Mouse (Mus musculus): Measurements from ENCODE around the gene Dkk3. TPM values are rescaled to one million over a fixed set of nuclear protein-coding genes. Genes with fewer than 3 reads are reported as not detected.
A peak's percentile ranks its signal among the peaks of the same experiment; 100 is the strongest.
"Not testable (repeated sequence)": the region's sequence is repeated elsewhere in the genome, so short reads cannot be mapped to it uniquely, and the experiment has no call there.

Gene Dkk3
- polyA plus RNA-seq, 1 experiment from 2014 or later, result 27.1 TPM

GRCm38 (mm10) chr7:112187536-112188459 lies 28.9 kb upstream of the Dkk3 start:
- Histone ChIP-seq H3K27me3 (replicated peaks) (no peaks in the 10 kb centered on the region), H3K27ac (peak overlapping the region; percentile 82), H3K4me3 (replicated peaks) (no peak overlapping the region), H3K4me2 (replicated peaks) (peak overlapping the region; percentile 43), H3K9me3 (no peaks in the 10 kb centered on the region), H3K9ac (no peak overlapping the region), H3K4me1 (replicated peaks) (peaks cover 17% of the 10 kb centered on the region), H3K36me3 (no peaks in the 10 kb centered on the region)
- 36% methylated on average over 13 of the region's 13 CpGs for WGBS
- ATAC-seq, result peak; percentile 86

GRCm38 (mm10) chr7:112186871-112187270 lies 28.0 kb upstream of the Dkk3 start:
- H3K27me3 ChIP-seq (replicated peaks), result no peaks in the 10 kb centered on the region
- H3K4me2 ChIP-seq (replicated peaks), result no peak overlapping the region
- no peaks in the 10 kb centered on the region for H3K36me3 ChIP-seq
- ATAC-seq, result no peak
- H3K4me3 ChIP-seq (replicated peaks), result no peak overlapping the region
- WGBS, result 86% methylated on average over 7 of the region's 7 CpGs
- peak overlapping the region; percentile 82; the same call in 1 of the 2 replicates for H3K27ac ChIP-seq
- peaks cover 17% of the 10 kb centered on the region for H3K4me1 ChIP-seq (replicated peaks)
- no peak overlapping the region for H3K9ac ChIP-seq
- no peaks in the 10 kb centered on the region for H3K9me3 ChIP-seq

GRCm38 (mm10) chr7:112185226-112185745 lies 26.4 kb upstream of the Dkk3 start:
- 65% methylated on average over 9 of the region's 9 CpGs for WGBS
- H3K9me3 ChIP-seq, result no peaks in the 10 kb centered on the region
- no peak for ATAC-seq
- H3K4me2 ChIP-seq (replicated peaks), result no peak overlapping the region
- no peak overlapping the region for H3K9ac ChIP-seq
- H3K4me1 ChIP-seq (replicated peaks), result peaks cover 21% of the 10 kb centered on the region
- no peak overlapping the region for H3K27ac ChIP-seq
- no peaks in the 10 kb centered on the region for H3K36me3 ChIP-seq
- H3K4me3 ChIP-seq (replicated peaks), result no peak overlapping the region
- H3K27me3 ChIP-seq (replicated peaks), result no peaks in the 10 kb centered on the region

- ATAC-seq, result no peak
- 80% methylated on average over 6 of the region's 6 CpGs for WGBS
- Histone ChIP-seq H3K27ac (no peak overlapping the region), H3K27me3 (replicated peaks) (no peaks in the 10 kb centered on the region), H3K4me3 (replicated peaks) (no peak overlapping the region), H3K4me2 (replicated peaks) (no peak overlapping the region), H3K4me1 (replicated peaks) (peaks cover 26% of the 10 kb centered on the region), H3K36me3 (no peaks in the 10 kb centered on the region), H3K9ac (no peak overlapping the region), H3K9me3 (no peaks in the 10 kb centered on the region)
These were observed 25.8 kb upstream of the Dkk3 start for GRCm38 (mm10) chr7:112184519-112185225.

- 0 out of 2 replicates have a peak, but pooled peaks have one; percentile 15 for ATAC-seq
- Histone ChIP-seq H3K4me1 (replicated peaks) (peaks cover 19% of the 10 kb centered on the region), H3K4me2 (replicated peaks) (no peak overlapping the region), H3K9me3 (no peaks in the 10 kb centered on the region), H3K27ac (no peak overlapping the region), H3K4me3 (replicated peaks) (no peak overlapping the region), H3K36me3 (no peaks in the 10 kb centered on the region), H3K27me3 (replicated peaks) (no peaks in the 10 kb centered on the region), H3K9ac (no peak overlapping the region)
- WGBS, result 40% methylated on average over 5 of the region's 5 CpGs
These were observed 24.5 kb upstream of the Dkk3 start for GRCm38 (mm10) chr7:112183258-112183841.

- H3K9ac ChIP-seq, result no peak overlapping the region
- H3K4me3 ChIP-seq (replicated peaks), result no peak overlapping the region
- H3K4me2 ChIP-seq (replicated peaks), result peak overlapping the region; percentile 35
- WGBS, result 11% methylated on average over 10 of the region's 10 CpGs
- H3K9me3 ChIP-seq, result no peaks in the 10 kb centered on the region
- no peaks in the 10 kb centered on the region for H3K36me3 ChIP-seq
- no peak overlapping the region for H3K27ac ChIP-seq
- H3K27me3 ChIP-seq (replicated peaks), result no peaks in the 10 kb centered on the region
- peaks cover 8% of the 10 kb centered on the region; the same call in 1 of the 2 replicates for H3K4me1 ChIP-seq (replicated peaks)
- ATAC-seq, result peak; percentile 78
These were observed 21.4 kb upstream of the Dkk3 start for GRCm38 (mm10) chr7:112180235-112180705.

- no peak for ATAC-seq
- no peaks in the 10 kb centered on the region for H3K9me3 ChIP-seq
- no peak overlapping the region for H3K9ac ChIP-seq
- H3K27ac ChIP-seq, result no peak overlapping the region
- no peaks in the 10 kb centered on the region for H3K27me3 ChIP-seq (replicated peaks)
- peaks cover 8% of the 10 kb centered on the region; the same call in 1 of the 2 replicates for H3K4me1 ChIP-seq (replicated peaks)
- no peaks in the 10 kb centered on the region for H3K36me3 ChIP-seq
- 77% methylated on average over 2 of the region's 2 CpGs for WGBS
- no peak overlapping the region for H3K4me3 ChIP-seq (replicated peaks)
- H3K4me2 ChIP-seq (replicated peaks), result no peak overlapping the region
These were observed 17.8 kb upstream of the Dkk3 start for GRCm38 (mm10) chr7:112176627-112177026.

GRCm38 (mm10) chr7:112172669-112173068 lies 13.8 kb upstream of the Dkk3 start:
- H3K27ac ChIP-seq, result no peak overlapping the region
- H3K9me3 ChIP-seq, result no peaks in the 10 kb centered on the region
- no peak overlapping the region for H3K4me3 ChIP-seq (replicated peaks)
- no peak overlapping the region for H3K9ac ChIP-seq
- H3K27me3 ChIP-seq (replicated peaks), result no peaks in the 10 kb centered on the region
- ATAC-seq, result no peak
- H3K4me1 ChIP-seq (replicated peaks), result peaks cover 6% of the 10 kb centered on the region; the same call in 1 of the 2 replicates
- 59% methylated on average over 4 of the region's 4 CpGs for WGBS
- no peak overlapping the region for H3K4me2 ChIP-seq (replicated peaks)
- no peaks in the 10 kb centered on the region for H3K36me3 ChIP-seq

GRCm38 (mm10) chr7:112169955-112170692 lies 11.3 kb upstream of the Dkk3 start:
- H3K36me3 ChIP-seq, result no peaks in the 10 kb centered on the region
- H3K27me3 ChIP-seq (replicated peaks), result no peaks in the 10 kb centered on the region
- no peaks in the 10 kb centered on the region for H3K9me3 ChIP-seq
- no peak overlapping the region for H3K4me2 ChIP-seq (replicated peaks)
- peak overlapping the region; percentile 48 for H3K27ac ChIP-seq
- no peak overlapping the region for H3K9ac ChIP-seq
- no peak overlapping the region for H3K4me3 ChIP-seq (replicated peaks)
- 12% methylated on average over 10 of the region's 10 CpGs for WGBS
- peaks cover 6% of the 10 kb centered on the region; the same call in 1 of the 2 replicates for H3K4me1 ChIP-seq (replicated peaks)
- ATAC-seq, result peak; percentile 86

- no peak for ATAC-seq
- H3K4me1 ChIP-seq (replicated peaks), result peaks cover 6% of the 10 kb centered on the region; the same call in 1 of the 2 replicates
- no peak overlapping the region for H3K9ac ChIP-seq
- no peaks in the 10 kb centered on the region for H3K36me3 ChIP-seq
- H3K4me3 ChIP-seq (replicated peaks), result no peak overlapping the region
- H3K9me3 ChIP-seq, result no peaks in the 10 kb centered on the region
- H3K27ac ChIP-seq, result no peak overlapping the region
- no peaks in the 10 kb centered on the region for H3K27me3 ChIP-seq (replicated peaks)
- 72% methylated on average over 4 of the region's 4 CpGs for whole genome bisulfite sequencing
- no peak overlapping the region for H3K4me2 ChIP-seq (replicated peaks)
These were observed 6.7 kb upstream of the Dkk3 start for GRCm38 (mm10) chr7:112165593-112165992.

GRCm38 (mm10) chr7:112165032-112165431 lies 6.2 kb upstream of the Dkk3 start:
- not testable (repeated sequence) for H3K4me2 ChIP-seq (replicated peaks); H3K4me3 ChIP-seq (replicated peaks); H3K27ac ChIP-seq; H3K9me3 ChIP-seq; ATAC-seq; H3K4me1 ChIP-seq (replicated peaks); H3K36me3 ChIP-seq; H3K9ac ChIP-seq; H3K27me3 ChIP-seq (replicated peaks)
- 89% methylated on average over 4 of the region's 4 CpGs for WGBS

Measured in intestine, embryonic 15.5 days (tissue).